Mouse (Mus musculus): ENCODE data around the gene Plce1. TPM values are rescaled to one million over a fixed set of nuclear protein-coding genes. Genes with fewer than 3 reads are reported as not detected.

Plce1 gene
- polyA plus RNA-seq, 1 experiment: 1.6 TPM

GRCm38 (mm10) chr19:38599001-38599400 is 118.1 kb downstream of the Plce1 start:
- no peak overlapping the region for H3K27ac ChIP-seq (ENCODE audit: control insufficient read depth, insufficient read depth, low read depth, low read length, poor library complexity)
- no peak for TF ChIP-seq POLR2A (IDR thresholded peaks at IDR 0.05; ENCODE audit: borderline replicate concordance, control insufficient read depth, low read depth, low read length)
- no peak for TF ChIP-seq CTCF (IDR thresholded peaks at IDR 0.05; ENCODE audit: control insufficient read depth, insufficient read depth, low read length)
- H3K4me1 ChIP-seq (ENCODE audit: control insufficient read depth, insufficient read depth, low read length): no peaks in the 10 kb centered on the region
- WGBS: 72% methylated on average over 3 of the region's 3 CpGs
- H3K4me3 ChIP-seq (replicated peaks; ENCODE audit: control insufficient read depth, low read depth, low read length): no peak overlapping the region

- 83% methylated on average over 5 of the region's 5 CpGs for WGBS
These were observed 120.2 kb downstream of the Plce1 start for GRCm38 (mm10) chr19:38601127-38601526.

GRCm38 (mm10) chr19:38602811-38603210 is 121.9 kb downstream of the Plce1 start:
- H3K4me3 ChIP-seq (replicated peaks; ENCODE audit: control insufficient read depth, low read depth, low read length): no peak overlapping the region
- H3K4me1 ChIP-seq (ENCODE audit: control insufficient read depth, insufficient read depth, low read length): no peaks in the 10 kb centered on the region
- TF ChIP-seq CTCF (IDR thresholded peaks at IDR 0.05; ENCODE audit: control insufficient read depth, insufficient read depth, low read length): no peak
- no peak for TF ChIP-seq POLR2A (IDR thresholded peaks at IDR 0.05; ENCODE audit: borderline replicate concordance, control insufficient read depth, low read depth, low read length)
- WGBS: 73% methylated on average over 9 of the region's 9 CpGs
- no peak overlapping the region for H3K27ac ChIP-seq (ENCODE audit: control insufficient read depth, insufficient read depth, low read depth, low read length, poor library complexity)

More at GRCm38 (mm10) chr19:38601127-38601526, 120.2 kb downstream of the Plce1 start:
- Histone ChIP-seq H3K27ac (ENCODE audit: control insufficient read depth, insufficient read depth, low read depth, low read length, poor library complexity) (no peak overlapping the region), H3K4me3 (replicated peaks; ENCODE audit: control insufficient read depth, low read depth, low read length) (no peak overlapping the region), H3K4me1 (ENCODE audit: control insufficient read depth, insufficient read depth, low read length) (no peaks in the 10 kb centered on the region)
- TF ChIP-seq CTCF (IDR thresholded peaks at IDR 0.05; ENCODE audit: control insufficient read depth, insufficient read depth, low read length): no peak

GRCm38 (mm10) chr19:38607236-38607635 is 126.3 kb downstream of the Plce1 start:
- WGBS: 65% methylated on average over 5 of the region's 5 CpGs
- Histone ChIP-seq H3K27ac (ENCODE audit: control insufficient read depth, insufficient read depth, low read depth, low read length, poor library complexity) (no peak overlapping the region), H3K4me3 (replicated peaks; ENCODE audit: control insufficient read depth, low read depth, low read length) (no peak overlapping the region), H3K4me1 (ENCODE audit: control insufficient read depth, insufficient read depth, low read length) (no peaks in the 10 kb centered on the region)
- no peak for TF ChIP-seq CTCF (IDR thresholded peaks at IDR 0.05; ENCODE audit: control insufficient read depth, insufficient read depth, low read length)
- no peak for TF ChIP-seq POLR2A (IDR thresholded peaks at IDR 0.05; ENCODE audit: borderline replicate concordance, control insufficient read depth, low read depth, low read length)

GRCm38 (mm10) chr19:38608951-38609654 is 128.2 kb downstream of the Plce1 start:
- Histone ChIP-seq H3K4me3 (replicated peaks; ENCODE audit: control insufficient read depth, low read depth, low read length) (no peak overlapping the region), H3K4me1 (ENCODE audit: control insufficient read depth, insufficient read depth, low read length) (no peaks in the 10 kb centered on the region), H3K27ac (ENCODE audit: control insufficient read depth, insufficient read depth, low read depth, low read length, poor library complexity) (no peak overlapping the region)
- 84% methylated on average over 8 of the region's 8 CpGs for WGBS
- TF ChIP-seq CTCF (IDR thresholded peaks at IDR 0.05; ENCODE audit: control insufficient read depth, insufficient read depth, low read length) (no peak), POLR2A (IDR thresholded peaks at IDR 0.05; ENCODE audit: borderline replicate concordance, control insufficient read depth, low read depth, low read length) (no peak)

DNA sequence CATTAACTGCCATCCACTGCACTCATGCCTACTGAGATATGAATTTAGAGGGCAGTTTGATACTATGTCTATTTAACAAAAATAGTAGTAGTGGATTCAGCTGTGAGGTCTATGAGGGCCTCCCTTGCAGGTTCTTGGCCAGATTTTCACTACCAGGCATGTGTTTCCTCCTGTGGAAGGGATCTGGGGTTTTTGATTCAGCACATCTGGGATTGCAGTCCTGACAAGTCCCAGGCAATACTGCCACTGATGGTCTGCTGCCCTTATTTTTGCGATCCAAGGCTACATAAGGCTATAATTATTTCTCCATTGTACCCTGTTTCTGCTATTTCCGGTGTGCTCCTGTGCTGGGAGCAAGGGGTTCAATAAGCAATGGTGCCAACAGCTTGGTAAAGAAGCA is 129.4 kb downstream of the Plce1 start:
- H3K4me3 ChIP-seq (replicated peaks; ENCODE audit: control insufficient read depth, low read depth, low read length): no peak overlapping the region
- WGBS: 82% methylated on average over 2 of the region's 2 CpGs
- H3K4me1 ChIP-seq (ENCODE audit: control insufficient read depth, insufficient read depth, low read length): no peaks in the 10 kb centered on the region
- TF ChIP-seq POLR2A (IDR thresholded peaks at IDR 0.05; ENCODE audit: borderline replicate concordance, control insufficient read depth, low read depth, low read length) (no peak), CTCF (IDR thresholded peaks at IDR 0.05; ENCODE audit: control insufficient read depth, insufficient read depth, low read length) (no peak)
- H3K27ac ChIP-seq (ENCODE audit: control insufficient read depth, insufficient read depth, low read depth, low read length, poor library complexity): no peak overlapping the region

GRCm38 (mm10) chr19:38610809-38611208 is 129.9 kb downstream of the Plce1 start:
- Histone ChIP-seq H3K4me1 (ENCODE audit: control insufficient read depth, insufficient read depth, low read length) (no peaks in the 10 kb centered on the region), H3K27ac (ENCODE audit: control insufficient read depth, insufficient read depth, low read depth, low read length, poor library complexity) (no peak overlapping the region), H3K4me3 (replicated peaks; ENCODE audit: control insufficient read depth, low read depth, low read length) (no peak overlapping the region)
- 79% methylated on average over 8 of the region's 8 CpGs for WGBS
- TF ChIP-seq POLR2A (IDR thresholded peaks at IDR 0.05; ENCODE audit: borderline replicate concordance, control insufficient read depth, low read depth, low read length): no peak

DNA sequence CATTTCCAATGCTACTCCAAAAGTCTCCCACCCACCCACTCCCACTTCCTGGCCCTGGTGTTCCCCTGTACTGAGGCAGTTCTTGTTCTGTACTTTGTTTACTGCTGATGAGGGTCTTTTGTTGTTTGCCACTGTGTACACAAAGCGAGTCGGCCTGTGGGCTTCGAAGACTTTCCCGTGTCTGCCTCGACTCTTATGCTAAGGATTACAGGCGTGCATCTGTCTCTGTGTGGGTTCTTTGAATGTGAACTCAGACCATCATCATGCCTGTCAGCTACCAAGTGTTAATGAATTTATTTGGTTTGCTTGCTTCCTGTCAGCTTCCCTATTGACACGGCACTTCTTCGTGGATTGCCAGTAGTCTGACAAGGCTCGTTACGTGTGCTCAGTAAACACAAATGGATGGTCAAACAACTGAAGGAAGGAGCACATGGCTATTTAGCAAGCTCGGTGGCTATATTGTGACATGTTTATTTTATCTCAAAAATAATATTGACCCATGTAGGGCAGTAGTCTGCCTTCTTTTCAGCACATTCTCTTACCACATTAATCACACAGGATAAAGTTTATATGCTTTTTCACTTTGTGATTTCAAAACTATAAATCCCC is 133.3 kb downstream of the Plce1 start:
- WGBS: 67% methylated on average over 11 of the region's 11 CpGs
- TF ChIP-seq CTCF (IDR thresholded peaks at IDR 0.05; ENCODE audit: control insufficient read depth, insufficient read depth, low read length) (no peak), POLR2A (IDR thresholded peaks at IDR 0.05; ENCODE audit: borderline replicate concordance, control insufficient read depth, low read depth, low read length) (no peak)
- Histone ChIP-seq H3K27ac (ENCODE audit: control insufficient read depth, insufficient read depth, low read depth, low read length, poor library complexity) (no peak overlapping the region), H3K4me1 (ENCODE audit: control insufficient read depth, insufficient read depth, low read length) (no peaks in the 10 kb centered on the region), H3K4me3 (replicated peaks; ENCODE audit: control insufficient read depth, low read depth, low read length) (no peak overlapping the region)
